Mouse (Mus musculus) adrenal gland, adult 2 months (tissue): ENCODE data around the gene Rab11b. TPM values are rescaled to one million over a fixed set of nuclear protein-coding genes. Genes with fewer than 3 reads are reported as not detected.

ENCODE experiments used
- DNase-seq: peaks from one replicate; pipeline ENCODE4 v3.0.0; 2021
- polyA plus RNA-seq: library from polyadenylated mRNA; depleted of rRNA; stranded (reverse); fragments of >200 nt; gene quantifications from 2 replicates; pipeline ENCODE4 v1.2.3, GENCODE M21; 2012; rRNA removed
- total RNA-seq, 2 experiments: library from RNA; stranded (reverse); gene quantifications; 2 replicates each; pipeline ENCODE4 v1.2.3; 2021

Gene Rab11b
- total and polyA plus RNA-seq, 3 experiments, result 247 to 543 (median 267) TPM

- no peak for DNase-seq
Measured at GRCm38 (mm10) chr17:33717982-33718381, 42.3 kb downstream of the Rab11b start.

GRCm38 (mm10) chr17:33717246-33717645 is 43.1 kb downstream of the Rab11b start:
- DNase-seq, result no peak

- no peak for DNase-seq
Measured at GRCm38 (mm10) chr17:33714779-33715178, 45.6 kb downstream of the Rab11b start.

- no peak for DNase-seq
Measured at GRCm38 (mm10) chr17:33713271-33713670, 47.1 kb downstream of the Rab11b start.

GRCm38 (mm10) chr17:33709834-33710233 is 50.5 kb downstream of the Rab11b start:
- DNase-seq, result no peak

GRCm38 (mm10) chr17:33703091-33703490 is 57.2 kb downstream of the Rab11b start:
- DNase-seq, result no peak

GRCm38 (mm10) chr17:33702178-33702577 is 58.2 kb downstream of the Rab11b start:
- DNase-seq, result no peak

- no peak for DNase-seq
Measured at GRCm38 (mm10) chr17:33695471-33695870, 64.9 kb downstream of the Rab11b start.

Other genes with a start within 250 kb of the Rab11b start
- gene Adamts10, start 236.3 kb downstream of the Rab11b start, total RNA-seq, result 10 to 100 TPM; 21.2 to 22.4 TPM
- 52.5 and 58.1 TPM in 2 replicates for gene Adamts10, start 236.3 kb downstream of the Rab11b start, polyA plus RNA-seq
- 1 to 10 TPM; 1.9 to 3.4 TPM for gene Myo1f, start 204.8 kb downstream of the Rab11b start, total RNA-seq
- gene Myo1f, start 204.8 kb downstream of the Rab11b start, polyA plus RNA-seq, result 2.5 and 2.7 TPM in 2 replicates
- gene Zfp414, start 131.4 kb downstream of the Rab11b start, total RNA-seq, result 10 to 100 TPM; 35.1 to 39.4 TPM
- gene Zfp414, start 131.4 kb downstream of the Rab11b start, polyA plus RNA-seq, result 105 and 106 TPM in 2 replicates
- gene Pram1, start 122.5 kb downstream of the Rab11b start, total RNA-seq, result under 1 TPM; 0.49 to 0.97 TPM
- not detected in 2 replicates for gene Pram1, start 122.5 kb downstream of the Rab11b start, polyA plus RNA-seq
- 100 to 1,000 TPM; 142 to 166 TPM for gene Hnrnpm, start 73.7 kb downstream of the Rab11b start, total RNA-seq
- gene Hnrnpm, start 73.7 kb downstream of the Rab11b start, polyA plus RNA-seq, result 66.7 and 70.9 TPM in 2 replicates
- 100 to 1,000 TPM; 112 to 117 TPM for gene March2, start 41.9 kb downstream of the Rab11b start, total RNA-seq
- 150 and 170 TPM in 2 replicates for gene March2, start 41.9 kb downstream of the Rab11b start, polyA plus RNA-seq
- gene Angptl4, start 21.3 kb upstream of the Rab11b start, total RNA-seq, result 100 to 1,000 TPM in 1 of 2 experiments, 10 to 100 TPM in 1; 44.5 to 100 TPM
- 131 and 261 TPM in 2 replicates for gene Angptl4, start 21.3 kb upstream of the Rab11b start, polyA plus RNA-seq
- 10 to 100 TPM; 55.9 to 66.2 TPM for gene Kank3, start 50.0 kb upstream of the Rab11b start, total RNA-seq
- gene Kank3, start 50.0 kb upstream of the Rab11b start, polyA plus RNA-seq, result 164 and 195 TPM in 2 replicates
- gene Rps28, start 64.0 kb upstream of the Rab11b start, total RNA-seq, result 1,000 to 10,000 TPM; 1,533 to 1,560 TPM
- gene Rps28, start 64.0 kb upstream of the Rab11b start, polyA plus RNA-seq, result 387 and 446 TPM in 2 replicates
- 100 to 1,000 TPM; 507 to 539 TPM for gene Ndufa7, start 64.0 kb upstream of the Rab11b start, total RNA-seq
- gene Ndufa7, start 64.0 kb upstream of the Rab11b start, polyA plus RNA-seq, result 556 and 578 TPM in 2 replicates
- 10 to 100 TPM; 34.2 to 42.8 TPM for gene Cd320, start 82.6 kb upstream of the Rab11b start, total RNA-seq
- 85.2 and 99.1 TPM in 2 replicates for gene Cd320, start 82.6 kb upstream of the Rab11b start, polyA plus RNA-seq
- gene Gm7029, start 113.3 kb upstream of the Rab11b start, total RNA-seq, result not detected
- gene Gm7029, start 113.3 kb upstream of the Rab11b start, polyA plus RNA-seq, result not detected in 2 replicates
- 1 to 10 TPM; 1.4 to 1.6 TPM for gene Kifc1, start 130.1 kb upstream of the Rab11b start, total RNA-seq
- gene Kifc1, start 130.1 kb upstream of the Rab11b start, polyA plus RNA-seq, result 1.8 and 2.5 TPM in 2 replicates
- gene Platr17, start 144.6 kb upstream of the Rab11b start, total RNA-seq, result not detected
- not detected in 2 replicates for gene Platr17, start 144.6 kb upstream of the Rab11b start, polyA plus RNA-seq
- 10 to 100 TPM; 29.0 to 30.3 TPM for gene Daxx, start 148.9 kb upstream of the Rab11b start, total RNA-seq
- 54.7 and 65.7 TPM in 2 replicates for gene Daxx, start 148.9 kb upstream of the Rab11b start, polyA plus RNA-seq
- gene Tapbp, start 155.4 kb upstream of the Rab11b start, total RNA-seq, result 100 to 1,000 TPM; 151 to 171 TPM
- gene Tapbp, start 155.4 kb upstream of the Rab11b start, polyA plus RNA-seq, result 244 and 245 TPM in 2 replicates
- gene Zbtb22, start 155.4 kb upstream of the Rab11b start, total RNA-seq, result 10 to 100 TPM; 26.1 to 38.3 TPM
- gene Zbtb22, start 155.4 kb upstream of the Rab11b start, polyA plus RNA-seq, result 52.1 and 57.1 TPM in 2 replicates
- 10 to 100 TPM; 44.2 to 44.4 TPM for gene Rgl2, start 169.0 kb upstream of the Rab11b start, total RNA-seq
- gene Rgl2, start 169.0 kb upstream of the Rab11b start, polyA plus RNA-seq, result 237 and 298 TPM in 2 replicates
- gene Pfdn6, start 179.8 kb upstream of the Rab11b start, total RNA-seq, result 100 to 1,000 TPM in 1 of 2 experiments, 10 to 100 TPM in 1; 69.7 to 100 TPM
- gene Pfdn6, start 179.8 kb upstream of the Rab11b start, polyA plus RNA-seq, result 5.0 and 6.8 TPM in 2 replicates
- gene Wdr46, start 180.1 kb upstream of the Rab11b start, total RNA-seq, result 10 to 100 TPM; 35.4 to 38.4 TPM
- gene Wdr46, start 180.1 kb upstream of the Rab11b start, polyA plus RNA-seq, result 18.9 and 25.6 TPM in 2 replicates
- 1 to 10 TPM; 4.0 to 6.5 TPM for gene B3galt4, start 191.0 kb upstream of the Rab11b start, total RNA-seq
- gene B3galt4, start 191.0 kb upstream of the Rab11b start, polyA plus RNA-seq, result 21.2 and 21.3 TPM in 2 replicates
- gene Vps52, start 195.3 kb upstream of the Rab11b start, total RNA-seq, result 10 to 100 TPM; 52.8 to 55.1 TPM
- 88.4 and 107 TPM in 2 replicates for gene Vps52, start 195.3 kb upstream of the Rab11b start, polyA plus RNA-seq
- gene Rps18, start 195.5 kb upstream of the Rab11b start, total RNA-seq, result 100 to 1,000 TPM; 541 to 790 TPM
- gene Rps18, start 195.5 kb upstream of the Rab11b start, polyA plus RNA-seq, result 153 and 176 TPM in 2 replicates
- gene H2-K1, start 239.8 kb upstream of the Rab11b start, total RNA-seq, result 100 to 1,000 TPM; 577 to 669 TPM
- gene H2-K1, start 239.8 kb upstream of the Rab11b start, polyA plus RNA-seq, result 2,584 and 2,844 TPM in 2 replicates